Mouse (Mus musculus) midbrain, embryonic 10.5 days (tissue): ENCODE results near the gene Ldah. TPM values are rescaled to one million over a fixed set of nuclear protein-coding genes. Genes with fewer than 3 reads are reported as not detected.

Experiments used
- DNase-seq: peaks from one replicate; pipeline ENCODE4 v3.0.0-alpha.2; 2017; ENCODE audit warnings: low spot score
- H3K27ac ChIP-seq: fragments of 300-500 bp; sonication (generic); replicated peaks from 2 replicates; pipeline ENCODE4 v1.5.1; 2016; ENCODE audit warnings: mild to moderate bottlenecking
- H3K27me3 ChIP-seq: fragments of 300-500 bp; sonication (generic); 2 replicates; pipeline ENCODE4 v1.6.1; 2016; ENCODE audit warnings: low read depth, mild to moderate bottlenecking; ENCODE audit not compliant: poor library complexity, severe bottlenecking
- H3K36me3 ChIP-seq: fragments of 300-500 bp; sonication (generic); 2 replicates; pipeline ENCODE4 v1.6.1; 2016; ENCODE audit warnings: mild to moderate bottlenecking, moderate library complexity
- H3K4me1 ChIP-seq: fragments of 300-500 bp; sonication (generic); 2 replicates; pipeline ENCODE4 v1.6.1; 2016
- H3K4me3 ChIP-seq: fragments of 300-500 bp; sonication (generic); 2 replicates; pipeline ENCODE4 v1.5.1; 2016; ENCODE audit warnings: mild to moderate bottlenecking, moderate library complexity
- H3K9me3 ChIP-seq: fragments of 300-500 bp; sonication (generic); replicated peaks from 2 replicates; pipeline ENCODE4 v1.6.1; 2016; ENCODE audit warnings: mild to moderate bottlenecking
- WGBS: fragments of 180-500 bp; shearing (Covaris S2); methylation state at CpG from one replicate; pipeline ENCODE4 v1.1.7; 2016; 5-methylcytosine and 5-hydroxymethylcytosine counted together
- polyA plus RNA-seq: library from polyadenylated mRNA; unstranded; fragments of >200 nt; fragmentation: Nextera tagmentation; extraction: Ambion mirVana; gene quantifications from 2 replicates; pipeline ENCODE4 v1.2.1, GENCODE M21; 2016

The Ldah gene
- polyA plus RNA-seq, 1 experiment from 2014 or later = 68.8 TPM

DNA sequence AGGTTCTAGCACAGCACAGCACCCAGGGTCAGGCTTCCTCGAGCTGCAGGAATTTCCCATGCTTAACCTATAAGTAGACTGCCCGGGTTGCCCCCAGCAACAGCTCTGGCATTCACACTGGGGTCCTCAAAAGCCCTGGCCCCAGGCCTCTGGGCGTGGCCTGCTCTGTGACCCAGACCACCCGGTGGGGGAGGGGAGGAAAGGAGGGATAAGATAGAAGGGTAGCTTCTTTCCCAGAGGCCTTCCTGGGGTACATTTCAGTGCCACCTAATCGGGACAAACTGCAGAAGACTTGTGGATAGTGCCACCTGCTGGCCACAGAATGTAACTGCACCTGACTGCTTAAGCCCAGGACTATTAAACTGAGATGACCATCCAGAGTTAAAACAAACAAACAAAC, 98.5 kb downstream of the Ldah start:
- peak; percentile 81 for DNase-seq
- Histone ChIP-seq H3K9me3 (no peaks in the 10 kb centered on the region), H3K4me1 (peaks cover 33% of the 10 kb centered on the region), H3K36me3 (no peaks in the 10 kb centered on the region), H3K27me3 (peaks cover 74% of the 10 kb centered on the region), H3K27ac (peak overlapping the region; percentile 58), H3K4me3 (no peak overlapping the region)
- WGBS = 2% methylated on average over 5 of the region's 5 CpGs

DNA sequence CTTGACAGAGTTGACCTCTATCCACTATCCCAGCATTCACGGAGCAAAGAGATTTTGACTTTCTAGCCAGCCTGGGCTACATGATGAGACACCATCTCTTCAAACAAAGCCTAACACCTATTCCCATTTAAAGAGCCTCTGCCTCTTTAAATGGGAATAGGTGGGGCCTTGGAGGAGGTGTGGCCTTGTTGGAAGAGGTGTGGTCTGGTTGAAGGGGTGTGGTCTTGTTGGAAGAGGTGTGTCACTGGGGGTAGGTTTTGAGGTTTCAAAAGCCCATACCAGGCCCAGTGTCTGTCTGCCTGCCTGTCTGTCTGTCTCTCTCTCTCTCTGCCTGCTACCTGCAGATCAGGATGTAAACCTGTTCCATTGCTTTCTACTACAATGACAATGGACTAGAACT, 99.0 kb downstream of the Ldah start:
- DNase-seq = no peak
- H3K36me3 ChIP-seq = no peaks in the 10 kb centered on the region
- peaks cover 74% of the 10 kb centered on the region for H3K27me3 ChIP-seq
- H3K4me1 ChIP-seq = peaks cover 29% of the 10 kb centered on the region
- H3K4me3 ChIP-seq = no peak overlapping the region
- no peaks in the 10 kb centered on the region for H3K9me3 ChIP-seq
- H3K27ac ChIP-seq = no peak overlapping the region
- 60% methylated on average over 1 of the region's 1 CpGs for WGBS

DNA sequence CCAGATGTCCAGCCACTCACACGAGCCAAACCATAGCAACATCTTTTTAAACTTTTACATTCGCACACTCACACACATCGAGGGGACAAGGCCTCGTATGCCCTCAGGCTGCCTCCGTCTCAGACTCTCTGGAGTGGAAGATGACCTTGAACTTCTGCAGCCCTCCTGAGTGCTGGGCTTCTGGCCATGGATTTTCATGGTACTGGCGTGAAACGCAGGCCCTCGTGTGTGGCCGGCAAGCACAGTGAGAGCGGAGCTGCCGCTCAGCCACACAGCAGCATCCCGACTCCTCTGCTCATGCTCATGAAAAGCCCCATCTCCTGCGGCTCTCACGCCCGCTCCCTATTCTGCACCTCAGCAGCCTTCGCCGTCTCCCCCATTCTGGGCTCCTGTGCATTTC, 103.1 kb downstream of the Ldah start:
- Histone ChIP-seq H3K9me3 (no peaks in the 10 kb centered on the region), H3K4me1 (peaks cover 37% of the 10 kb centered on the region), H3K27me3 (peaks cover 51% of the 10 kb centered on the region), H3K4me3 (no peak overlapping the region), H3K27ac (no peak overlapping the region), H3K36me3 (no peaks in the 10 kb centered on the region)
- DNase-seq = no peak
- 43% methylated on average over 17 of the region's 17 CpGs for WGBS

DNA sequence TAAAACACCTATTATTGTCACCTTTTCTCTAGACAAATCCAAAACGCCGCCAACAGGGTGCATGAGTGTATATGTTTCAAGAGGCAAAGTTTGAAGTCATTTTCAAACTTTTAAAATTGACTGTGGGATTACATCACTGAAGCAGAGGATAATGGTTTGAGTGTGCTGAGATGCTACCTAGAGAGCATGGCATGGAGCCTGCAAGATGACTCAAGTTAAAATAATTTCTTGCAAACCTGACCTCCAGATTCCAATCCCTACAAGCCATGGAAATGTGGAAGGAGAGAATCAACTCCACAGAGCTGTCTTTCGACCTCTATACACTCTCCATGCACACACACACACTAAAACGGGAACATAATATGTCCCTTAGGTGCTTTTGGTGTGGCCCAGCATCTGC, 104.4 kb downstream of the Ldah start:
- no peaks in the 10 kb centered on the region for H3K36me3 ChIP-seq
- peaks cover 46% of the 10 kb centered on the region for H3K27me3 ChIP-seq
- H3K9me3 ChIP-seq = no peaks in the 10 kb centered on the region
- peaks cover 27% of the 10 kb centered on the region for H3K4me1 ChIP-seq
- H3K4me3 ChIP-seq = no peak overlapping the region
- DNase-seq = no peak
- 90% methylated on average over 4 of the region's 4 CpGs for WGBS
- no peak overlapping the region for H3K27ac ChIP-seq

DNA sequence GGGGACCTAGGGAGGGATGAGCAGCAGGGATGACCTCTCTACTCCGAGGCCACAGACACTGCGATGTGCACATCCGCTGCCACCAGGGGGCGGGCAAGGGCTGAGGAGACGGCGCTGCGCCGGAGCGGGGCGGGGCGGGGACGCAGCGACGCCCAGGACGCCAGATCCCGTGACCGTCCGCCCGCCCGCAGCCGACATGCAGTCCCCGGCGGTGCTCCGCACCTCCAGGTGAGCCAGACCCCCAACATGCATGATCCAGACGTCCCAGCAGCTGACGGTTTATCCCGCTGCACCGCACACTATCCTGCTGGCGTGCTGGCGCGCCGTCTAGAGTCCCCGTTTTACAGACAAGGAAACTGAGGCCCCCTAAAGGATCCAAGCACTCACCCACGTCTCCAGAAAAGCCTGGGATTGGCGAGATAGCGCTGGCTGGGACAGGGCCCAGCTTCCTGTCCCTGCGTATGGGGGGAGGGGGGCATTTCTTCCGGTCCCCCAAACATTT, 105.4 kb downstream of the Ldah start, which contains the start of gene Hs1bp3:
Hs1bp3 (plus strand) TSS at position 163 of the 502 bp plus-strand sequence.
- WGBS = under 1% methylated on average over 38 of the region's 38 CpGs
- Histone ChIP-seq H3K4me3 (peak within 1 kb of the TSS; percentile 71), H3K9me3 (no peaks in the 10 kb centered on the region), H3K36me3 (peaks cover 9% of the 10 kb centered on the region), H3K27ac (peak within 1 kb of the TSS; percentile 86), H3K27me3 (peaks cover 46% of the 10 kb centered on the region), H3K4me1 (peaks cover 27% of the 10 kb centered on the region)
- DNase-seq = peak; percentile 90

DNA sequence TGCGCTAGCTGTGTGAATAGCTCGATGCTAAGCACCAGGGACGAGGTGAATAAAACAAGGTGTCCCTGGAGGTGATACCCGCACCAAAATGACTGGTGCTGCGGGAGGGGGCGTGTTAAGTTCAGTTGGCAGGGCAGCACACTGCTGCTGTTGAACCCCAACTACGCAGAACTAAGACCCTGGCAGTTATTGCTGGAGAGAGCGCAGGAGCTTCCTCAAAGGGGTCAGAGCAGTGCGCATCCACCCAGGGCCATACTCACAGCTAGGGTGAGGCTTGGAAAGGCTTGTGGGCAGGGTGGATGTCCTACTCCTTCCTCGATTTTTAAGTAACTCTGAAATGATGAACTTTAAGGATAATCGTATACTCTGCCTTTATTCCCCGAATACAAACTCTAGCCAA, 105.9 kb downstream of the Ldah start:
- WGBS = 20% methylated on average over 12 of the region's 12 CpGs
- Histone ChIP-seq H3K4me1 (peaks cover 27% of the 10 kb centered on the region), H3K27me3 (peaks cover 46% of the 10 kb centered on the region), H3K9me3 (no peaks in the 10 kb centered on the region), H3K27ac (peak overlapping the region; percentile 86), H3K36me3 (peaks cover 13% of the 10 kb centered on the region), H3K4me3 (peak overlapping the region; percentile 71)
- DNase-seq = no peak

DNA sequence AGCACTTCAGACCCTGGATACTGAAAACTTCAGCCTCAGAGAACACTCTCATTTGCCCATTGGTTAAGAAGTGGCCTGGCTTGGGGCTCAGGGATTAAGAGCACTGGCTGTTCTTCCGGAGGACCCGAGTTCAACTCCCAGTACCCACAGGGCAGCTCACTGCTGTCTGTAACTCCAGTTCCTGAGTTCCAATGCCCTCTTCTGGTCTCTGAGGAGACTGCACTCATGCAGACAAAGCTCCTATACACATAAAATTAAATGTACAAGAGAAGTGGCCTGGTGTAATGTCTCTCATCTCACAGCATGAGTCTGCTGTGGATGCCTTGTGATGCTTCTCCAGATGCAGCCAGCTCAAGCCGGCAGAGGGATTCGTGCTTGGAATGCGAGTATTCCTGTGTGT, 108.6 kb downstream of the Ldah start:
- H3K4me1 ChIP-seq = peaks cover 20% of the 10 kb centered on the region
- H3K27me3 ChIP-seq = peaks cover 22% of the 10 kb centered on the region
- no peak overlapping the region for H3K4me3 ChIP-seq
- 83% methylated on average over 5 of the region's 5 CpGs for WGBS
- H3K27ac ChIP-seq = no peak overlapping the region
- H3K36me3 ChIP-seq = peaks cover 33% of the 10 kb centered on the region
- no peak for DNase-seq
- no peaks in the 10 kb centered on the region for H3K9me3 ChIP-seq

DNA sequence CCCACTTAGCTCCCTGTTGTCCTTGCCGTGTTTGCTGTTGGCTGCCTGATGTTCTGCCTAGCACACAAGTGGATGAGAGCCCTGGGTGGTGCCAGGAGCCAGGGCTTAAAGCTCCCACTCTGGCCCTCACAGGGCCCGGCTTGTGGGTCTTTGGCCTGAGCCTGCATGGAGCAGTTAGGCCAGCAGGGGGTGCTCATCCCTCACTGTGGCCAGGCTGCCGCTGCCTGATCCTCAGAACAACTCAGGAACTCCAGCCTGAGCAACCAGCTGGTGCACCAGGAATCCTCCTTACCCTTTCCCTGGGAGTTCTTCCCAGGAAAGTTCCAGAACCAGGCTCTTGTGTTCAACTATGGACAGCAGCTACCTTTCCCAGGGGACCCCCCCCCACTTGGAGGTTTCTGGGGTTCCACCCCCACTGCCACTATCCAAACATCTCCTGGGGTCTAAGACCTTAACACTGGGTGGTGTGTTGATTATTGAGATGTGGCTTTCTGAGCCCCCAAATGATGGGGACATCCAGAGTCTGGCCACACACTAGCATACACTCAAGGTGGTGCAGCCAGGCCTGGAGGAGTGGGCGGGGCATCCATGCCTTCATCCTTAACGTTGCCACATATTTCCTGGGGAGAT, 112.3 kb downstream of the Ldah start:
- Histone ChIP-seq H3K27me3 (no peaks in the 10 kb centered on the region), H3K4me1 (no peaks in the 10 kb centered on the region), H3K36me3 (peaks cover 57% of the 10 kb centered on the region), H3K27ac (0 out of 2 replicates have a peak overlapping the region, but pooled peaks have one; percentile 20), H3K4me3 (no peak overlapping the region), H3K9me3 (no peaks in the 10 kb centered on the region)
- DNase-seq = peak; percentile 77
- WGBS = 45% methylated on average over 5 of the region's 5 CpGs

DNA sequence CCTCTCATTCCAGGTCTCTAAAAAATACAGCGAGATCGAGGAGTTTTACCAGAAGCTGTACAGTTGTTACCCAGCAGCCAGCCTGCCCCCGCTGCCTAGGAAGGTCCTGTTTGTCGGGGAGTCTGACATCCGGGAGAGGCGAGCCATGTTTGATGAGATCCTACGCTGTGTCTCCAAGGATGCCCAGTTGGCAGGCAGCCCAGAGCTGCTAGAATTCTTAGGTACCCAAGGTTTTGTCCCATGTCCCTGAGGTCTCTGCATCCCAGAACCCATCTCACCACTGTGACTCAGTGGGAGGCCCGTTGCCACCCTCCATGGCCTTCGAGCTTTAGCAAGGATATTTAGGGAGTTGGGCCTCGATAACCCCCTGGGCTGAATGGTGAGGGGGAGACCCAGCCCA, 113.6 kb downstream of the Ldah start:
- Histone ChIP-seq H3K9me3 (no peaks in the 10 kb centered on the region), H3K4me3 (no peak overlapping the region), H3K4me1 (no peaks in the 10 kb centered on the region), H3K36me3 (peaks cover 57% of the 10 kb centered on the region), H3K27me3 (no peaks in the 10 kb centered on the region), H3K27ac (no peak overlapping the region)
- DNase-seq = no peak
- 91% methylated on average over 10 of the region's 10 CpGs for WGBS

DNA sequence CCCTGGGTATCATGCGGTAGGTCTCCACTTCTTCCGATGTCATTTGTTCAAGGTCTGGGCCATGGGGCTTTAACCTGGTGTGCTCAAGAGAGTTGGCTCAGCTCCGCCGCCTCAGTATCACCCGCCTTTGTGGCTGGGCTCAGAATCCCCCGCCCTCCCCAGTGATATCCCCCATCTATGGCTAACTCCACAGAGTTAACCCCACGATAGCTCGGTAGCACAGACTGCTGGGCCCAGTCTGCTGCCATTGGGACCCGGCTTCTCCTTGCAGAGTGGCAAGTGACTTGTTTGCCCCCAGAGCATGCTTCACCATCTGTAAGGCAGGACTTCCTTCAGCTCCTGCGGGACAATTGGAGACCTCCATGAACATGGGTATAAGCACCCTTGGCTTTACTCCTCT, 116.2 kb downstream of the Ldah start:
- peaks cover 50% of the 10 kb centered on the region for H3K36me3 ChIP-seq

DNA sequence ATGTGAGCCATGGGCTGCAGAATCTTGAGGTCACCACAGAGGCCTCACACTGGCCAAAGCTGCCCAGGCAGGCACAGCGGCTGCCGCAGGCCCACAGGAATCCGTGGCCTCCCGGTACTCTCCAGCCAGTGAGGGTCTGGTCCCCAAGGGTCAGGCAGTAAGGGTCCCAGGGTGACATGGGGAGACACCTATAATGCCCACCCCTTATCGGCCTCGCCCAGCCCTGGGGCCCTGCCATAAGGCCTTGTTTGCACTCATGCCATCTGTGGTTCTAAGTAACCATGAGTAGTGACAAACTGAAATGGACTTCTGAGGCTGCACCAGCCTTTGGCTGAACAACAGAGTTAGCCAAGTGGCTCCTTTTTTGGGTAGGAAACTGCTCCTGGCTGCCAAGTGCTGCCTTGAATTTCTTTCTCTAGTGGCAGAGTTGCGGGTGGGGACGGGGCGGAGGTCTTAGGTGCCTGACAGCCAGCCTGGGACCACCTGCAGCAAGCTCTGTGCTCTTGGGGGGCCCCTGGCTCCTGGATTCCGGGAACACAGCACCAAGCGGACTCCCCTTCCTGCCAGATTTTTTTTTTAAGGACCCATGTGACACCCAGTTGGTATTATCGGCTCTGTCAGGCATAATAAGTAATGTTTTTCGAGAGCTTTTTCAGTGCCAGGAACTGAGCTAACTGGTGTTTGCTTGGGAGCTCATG, 117.5 kb downstream of the Ldah start:
- H3K36me3 ChIP-seq = peaks cover 52% of the 10 kb centered on the region
- H3K4me1 ChIP-seq = peaks cover 17% of the 10 kb centered on the region
- H3K27ac ChIP-seq = no peak overlapping the region
- 96% methylated on average over 13 of the region's 13 CpGs for WGBS
- no peaks in the 10 kb centered on the region for H3K27me3 ChIP-seq
- DNase-seq = no peak
- H3K9me3 ChIP-seq = no peaks in the 10 kb centered on the region
- no peak overlapping the region for H3K4me3 ChIP-seq

More for the DNA sequence above, 116.2 kb downstream of the Ldah start:
- Histone ChIP-seq H3K27ac (no peak overlapping the region), H3K4me3 (no peak overlapping the region), H3K27me3 (no peaks in the 10 kb centered on the region), H3K4me1 (peaks cover 17% of the 10 kb centered on the region), H3K9me3 (no peaks in the 10 kb centered on the region)
- no peak for DNase-seq
- WGBS = 90% methylated on average over 10 of the region's 10 CpGs

DNA sequence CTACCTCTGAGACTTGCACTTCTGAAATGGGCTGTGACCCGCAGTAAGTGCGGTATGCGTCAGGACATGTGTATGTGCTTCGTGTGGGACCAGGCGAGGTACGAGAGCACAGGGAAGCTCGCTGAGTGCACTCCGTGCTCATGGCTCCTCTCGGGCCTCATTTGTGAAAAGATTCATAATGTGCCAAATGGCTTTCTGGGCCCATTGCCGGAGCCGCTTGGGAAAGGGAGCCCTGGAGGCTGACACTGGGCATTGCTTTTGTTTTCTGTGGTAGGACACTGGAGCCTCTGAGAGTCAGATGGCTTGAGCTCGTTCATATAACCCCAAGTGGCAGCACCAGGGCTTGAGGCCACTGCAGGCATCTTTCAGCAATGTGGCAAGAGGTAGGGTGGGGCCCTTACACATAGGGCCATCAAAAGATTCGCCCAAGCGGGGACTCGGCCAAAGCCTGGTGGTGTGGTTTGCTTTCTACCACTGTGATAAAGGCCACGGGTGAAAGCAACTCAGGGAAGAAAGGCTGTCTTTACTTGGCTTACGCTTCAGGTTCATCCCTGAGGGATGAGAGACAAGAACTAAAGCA, 118.1 kb downstream of the Ldah start:
- WGBS = 90% methylated on average over 17 of the region's 17 CpGs
- no peak for DNase-seq
- H3K4me3 ChIP-seq = no peak overlapping the region

More for the DNA sequence above, 118.1 kb downstream of the Ldah start:
- Histone ChIP-seq H3K4me1 (peaks cover 18% of the 10 kb centered on the region), H3K36me3 (peaks cover 46% of the 10 kb centered on the region), H3K27ac (no peak overlapping the region), H3K9me3 (no peaks in the 10 kb centered on the region), H3K27me3 (no peaks in the 10 kb centered on the region)
